Mouse (Mus musculus) A20 (cell line): ENCODE measurements around the gene Lsm14a.
A peak's percentile ranks its signal among the peaks of the same experiment; 100 is the strongest.

Experiments used
- DNase-seq: peaks from one replicate; pipeline ENCODE4 v3.0.0-alpha.2; 2011; ENCODE audit warnings: low read depth, low spot score

The Lsm14a gene

DNA sequence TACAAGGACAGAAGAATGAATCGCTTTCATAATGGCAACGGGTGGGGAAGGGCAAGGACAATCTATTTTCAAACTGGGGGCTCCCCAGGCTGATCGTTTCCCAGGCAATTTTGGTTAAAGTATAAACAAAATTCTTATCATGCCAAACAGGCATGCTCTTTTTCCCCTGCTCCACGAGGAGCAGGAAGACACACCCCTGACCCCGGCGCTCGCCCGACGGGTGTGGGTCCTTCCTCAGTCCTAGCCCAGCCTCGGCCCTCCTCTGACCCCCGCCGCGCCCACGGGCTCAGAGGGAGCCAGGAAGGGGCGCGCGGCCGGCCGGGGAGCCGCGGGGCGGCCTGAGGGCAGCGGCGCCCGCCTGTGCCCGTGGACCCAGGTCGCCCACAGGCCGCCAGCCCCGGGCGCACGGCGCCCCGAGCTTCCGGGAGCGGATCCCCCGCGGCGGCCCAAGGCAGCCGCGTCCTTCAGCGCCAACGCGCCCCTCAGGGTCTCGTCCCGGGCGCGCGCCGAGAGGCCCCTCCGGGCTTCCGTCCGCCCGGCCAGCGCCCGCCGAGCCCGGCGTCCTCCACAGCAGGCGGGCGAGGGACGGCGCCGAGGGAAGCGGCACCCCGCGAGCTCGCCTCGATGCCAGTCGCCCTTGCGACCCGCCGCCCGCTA is 80.2 kb downstream of the Lsm14a start:
- DNase-seq, result no peak

DNA sequence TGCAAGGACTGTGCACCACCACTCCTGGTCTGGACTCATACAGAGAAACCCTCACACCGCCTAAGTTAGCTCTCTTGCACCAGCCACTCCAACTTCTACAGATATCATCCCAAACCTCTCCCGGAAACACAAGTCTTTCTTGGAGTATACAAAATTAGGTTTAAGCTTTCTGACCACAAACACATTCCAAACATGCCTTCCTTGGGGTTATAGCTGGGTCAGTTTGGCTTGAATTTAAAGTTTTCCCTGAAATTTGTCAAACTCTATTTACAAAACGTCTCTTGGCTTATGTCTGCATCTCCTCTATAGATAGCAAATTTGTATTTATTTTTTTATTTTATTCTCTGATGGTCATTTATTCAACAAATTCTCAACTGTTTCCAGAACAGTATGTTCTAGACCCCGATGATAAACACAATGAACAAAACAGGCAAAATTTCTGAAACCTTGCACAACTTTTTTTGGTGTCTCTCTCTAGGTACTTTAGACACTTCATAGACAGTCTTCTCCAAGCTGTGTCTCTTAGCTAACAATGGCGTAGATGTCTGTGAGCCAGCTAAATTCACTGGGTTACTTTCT is 83.8 kb downstream of the Lsm14a start:
- no peak for DNase-seq

DNA sequence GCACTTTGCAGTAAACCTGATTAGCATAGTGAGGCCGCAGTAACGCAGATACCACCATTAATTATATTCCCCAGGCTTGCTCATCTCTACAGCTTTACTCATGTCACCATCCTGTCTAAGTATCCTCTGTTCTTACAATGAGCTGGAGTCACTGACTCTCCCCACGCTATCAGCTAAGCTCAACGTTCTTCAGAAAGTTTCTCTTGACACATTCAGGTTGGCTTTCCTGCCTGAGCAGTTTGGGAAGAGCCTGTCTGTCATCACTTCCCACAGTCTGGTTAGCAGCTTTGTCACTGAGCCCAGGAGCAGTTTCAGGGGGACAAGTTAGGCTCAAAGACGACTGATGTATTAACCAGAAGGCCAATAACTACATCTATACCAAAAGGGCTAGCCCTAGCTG is 84.5 kb downstream of the Lsm14a start:
- no peak for DNase-seq

DNA sequence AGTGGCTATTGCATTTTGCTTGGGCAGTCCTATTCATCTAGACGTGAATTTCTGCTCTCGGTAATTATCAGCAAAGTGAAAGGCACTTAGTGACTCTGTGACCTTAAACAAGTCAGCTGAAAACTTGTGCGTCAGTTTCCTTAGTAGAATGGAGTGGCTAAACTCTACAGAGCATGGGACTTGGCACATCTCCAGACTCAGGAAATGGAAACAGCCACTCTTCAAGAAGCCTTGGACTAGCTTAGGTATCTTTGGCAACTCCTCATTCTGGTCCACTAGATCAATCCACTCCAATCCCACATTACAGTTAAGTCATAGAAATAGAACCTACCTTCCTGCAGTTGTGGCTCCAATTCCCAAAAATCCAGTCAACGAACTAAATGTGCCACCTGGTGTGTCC is 87.7 kb downstream of the Lsm14a start:
- no peak for DNase-seq

DNA sequence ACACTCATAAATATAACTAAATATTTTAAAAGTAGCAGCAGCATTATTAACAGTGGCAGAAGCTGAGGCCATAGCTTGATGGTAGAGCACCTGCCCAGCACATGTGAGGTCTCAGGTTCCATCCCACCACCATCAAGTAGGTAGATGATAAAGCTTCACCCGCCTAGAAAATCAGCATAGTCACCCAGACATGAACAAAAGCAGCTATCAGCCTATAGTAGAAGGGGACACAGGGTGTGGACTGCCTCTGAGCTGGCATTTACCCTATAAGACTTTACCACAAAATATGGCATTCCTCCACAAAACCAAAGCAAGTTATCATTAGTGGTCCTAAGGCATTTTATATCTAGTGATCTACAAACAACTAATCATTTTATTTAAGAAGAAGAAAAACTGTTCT is 90.5 kb downstream of the Lsm14a start:
- DNase-seq, result no peak

DNA sequence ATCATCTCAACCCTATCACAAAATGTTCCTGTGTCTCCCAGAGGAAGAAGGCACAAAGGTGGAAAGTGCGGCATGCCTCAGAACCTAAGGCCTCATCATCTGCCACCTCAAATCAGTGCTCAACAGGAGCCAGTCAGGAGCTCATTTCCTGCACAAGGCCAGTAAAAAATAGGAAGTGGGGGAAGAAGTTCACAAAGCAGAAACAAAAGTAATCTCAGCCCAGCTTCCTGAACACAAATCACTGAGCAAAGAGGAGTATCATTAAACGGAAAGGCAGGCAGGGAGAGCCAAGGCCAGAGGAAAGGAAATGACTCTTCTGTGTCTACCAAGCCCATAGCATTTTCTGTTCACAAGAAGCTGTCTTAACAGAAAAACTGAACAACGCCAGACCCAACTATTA is 91.2 kb downstream of the Lsm14a start:
- peak; percentile 29 for DNase-seq

DNA sequence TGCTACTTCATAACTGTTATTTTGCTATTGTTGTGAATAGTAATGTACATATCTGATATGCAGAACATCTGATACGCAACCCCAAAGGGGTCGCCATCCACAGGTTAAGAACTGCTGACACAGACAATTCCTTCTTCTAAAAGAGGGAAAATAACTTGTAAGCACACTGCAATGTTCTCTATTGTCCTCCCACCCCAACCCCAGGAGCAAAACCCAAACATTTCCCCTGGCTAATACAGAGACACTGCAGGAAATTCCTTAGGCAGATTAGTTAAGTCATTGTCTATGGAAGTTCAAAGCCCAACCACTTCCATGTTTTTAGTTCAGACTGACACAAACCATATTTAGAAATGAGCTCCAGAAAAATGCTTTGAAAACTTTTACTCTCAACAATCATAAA is 94.3 kb downstream of the Lsm14a start:
- DNase-seq, result no peak

DNA sequence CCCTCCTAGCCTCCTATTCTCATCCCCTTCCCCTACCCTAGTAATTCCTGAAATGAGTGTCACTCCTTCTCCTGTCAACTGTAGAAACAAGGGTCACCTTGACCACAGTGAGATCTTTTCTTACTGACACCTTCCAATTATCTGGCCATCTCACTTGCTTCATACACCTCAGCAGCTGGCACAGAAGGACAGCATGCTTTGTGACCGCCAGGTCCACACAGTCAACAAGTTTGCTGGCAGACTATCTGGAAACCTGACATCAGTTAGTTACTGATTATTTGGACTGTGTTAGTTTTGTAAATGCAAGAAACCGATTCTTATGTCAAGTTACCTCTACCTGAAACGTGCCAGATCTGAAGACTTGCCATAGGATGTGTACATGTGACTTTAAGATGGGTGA is 97.0 kb downstream of the Lsm14a start:
- no peak for DNase-seq
